Mouse (Mus musculus): ENCODE measurements around the gene Ldlrap1. TPM values are rescaled to one million over a fixed set of nuclear protein-coding genes. Genes with fewer than 3 reads are reported as not detected.
"Not testable (repeated sequence)": the region's sequence is repeated elsewhere in the genome, so short reads cannot be mapped to it uniquely, and the experiment has no call there.

Gene Ldlrap1
- polyA plus RNA-seq, 1 experiment from 2014 or later, result 5.7 TPM

GRCm38 (mm10) chr4:134798861-134799260 is 31.0 kb upstream of the Ldlrap1 start:
- DNase-seq (ENCODE audit: low spot score, missing footprints) (no peak), ATAC-seq (ENCODE audit: low FRiP score) (no peak)
- Histone ChIP-seq H3K4me1 (ENCODE audit: control insufficient read depth, insufficient read depth, low read length) (no peaks in the 10 kb centered on the region), H3K4me2 (no peak overlapping the region), H3K9me3 (ENCODE audit: control insufficient read depth, low read length) (no peaks in the 10 kb centered on the region), H3K4me3 (ENCODE audit: low read depth, low read length) (no peak overlapping the region), H3K9ac (ENCODE audit: low read length) (no peak overlapping the region), H3K36me3 (ENCODE audit: control insufficient read depth, insufficient read depth, low read length) (peaks cover 3% of the 10 kb centered on the region; the same call in 1 of the 2 replicates), H3K27me3 (ENCODE audit: control insufficient read depth, insufficient read depth, low read length) (no peaks in the 10 kb centered on the region), H3K27ac (ENCODE audit: low read depth, low read length) (no peak overlapping the region)
- WGBS, result 45% methylated on average over 3 of the region's 3 CpGs

GRCm38 (mm10) chr4:134797621-134798020 is 29.8 kb upstream of the Ldlrap1 start:
- WGBS, result 85% methylated on average over 6 of the region's 6 CpGs

GRCm38 (mm10) chr4:134796581-134797361 is 28.9 kb upstream of the Ldlrap1 start:
- no peak overlapping the region for H3K4me2 ChIP-seq
- no peaks in the 10 kb centered on the region for H3K27me3 ChIP-seq (ENCODE audit: control insufficient read depth, insufficient read depth, low read length)
- no peak for ATAC-seq (ENCODE audit: low FRiP score)
- no peaks in the 10 kb centered on the region for H3K9me3 ChIP-seq (ENCODE audit: control insufficient read depth, low read length)
- no peaks in the 10 kb centered on the region for H3K4me1 ChIP-seq (ENCODE audit: control insufficient read depth, insufficient read depth, low read length)
- no peak overlapping the region for H3K4me3 ChIP-seq (ENCODE audit: low read depth, low read length)
- no peak overlapping the region for H3K9ac ChIP-seq (ENCODE audit: low read length)
- WGBS, result 31% methylated on average over 7 of the region's 7 CpGs
- 0 out of 2 replicates have a peak, but pooled peaks cover 3% of the 10 kb centered on the region for H3K36me3 ChIP-seq (ENCODE audit: control insufficient read depth, insufficient read depth, low read length)
- H3K27ac ChIP-seq (ENCODE audit: low read depth, low read length), result no peak overlapping the region
- no peak for DNase-seq (ENCODE audit: low spot score, missing footprints)

More at GRCm38 (mm10) chr4:134797621-134798020, 29.8 kb upstream of the Ldlrap1 start:
- Histone ChIP-seq H3K9me3 (ENCODE audit: control insufficient read depth, low read length) (no peaks in the 10 kb centered on the region), H3K9ac (ENCODE audit: low read length) (no peak overlapping the region), H3K27ac (ENCODE audit: low read depth, low read length) (no peak overlapping the region), H3K4me3 (ENCODE audit: low read depth, low read length) (no peak overlapping the region), H3K27me3 (ENCODE audit: control insufficient read depth, insufficient read depth, low read length) (no peaks in the 10 kb centered on the region), H3K4me2 (no peak overlapping the region), H3K4me1 (ENCODE audit: control insufficient read depth, insufficient read depth, low read length) (no peaks in the 10 kb centered on the region), H3K36me3 (ENCODE audit: control insufficient read depth, insufficient read depth, low read length) (0 out of 2 replicates have a peak, but pooled peaks cover 3% of the 10 kb centered on the region)
- ATAC-seq (ENCODE audit: low FRiP score) (no peak), DNase-seq (ENCODE audit: low spot score, missing footprints) (no peak)

GRCm38 (mm10) chr4:134795819-134796485 is 28.1 kb upstream of the Ldlrap1 start:
- 79% methylated on average over 5 of the region's 5 CpGs for WGBS
- ATAC-seq (ENCODE audit: low FRiP score), result no peak

GRCm38 (mm10) chr4:134794959-134795358 is 27.1 kb upstream of the Ldlrap1 start:
- not testable (repeated sequence) for H3K4me2 ChIP-seq; ATAC-seq (ENCODE audit: low FRiP score); H3K36me3 ChIP-seq (ENCODE audit: control insufficient read depth, insufficient read depth, low read length); DNase-seq (ENCODE audit: low spot score, missing footprints); H3K27me3 ChIP-seq (ENCODE audit: control insufficient read depth, insufficient read depth, low read length); H3K9me3 ChIP-seq (ENCODE audit: control insufficient read depth, low read length); H3K27ac ChIP-seq (ENCODE audit: low read depth, low read length); H3K9ac ChIP-seq (ENCODE audit: low read length); H3K4me3 ChIP-seq (ENCODE audit: low read depth, low read length); H3K4me1 ChIP-seq (ENCODE audit: control insufficient read depth, insufficient read depth, low read length)

More at GRCm38 (mm10) chr4:134795819-134796485, 28.1 kb upstream of the Ldlrap1 start:
- Histone ChIP-seq H3K9me3 (ENCODE audit: control insufficient read depth, low read length) (no peaks in the 10 kb centered on the region), H3K4me2 (no peak overlapping the region), H3K9ac (ENCODE audit: low read length) (no peak overlapping the region), H3K4me3 (ENCODE audit: low read depth, low read length) (no peak overlapping the region), H3K27me3 (ENCODE audit: control insufficient read depth, insufficient read depth, low read length) (no peaks in the 10 kb centered on the region), H3K27ac (ENCODE audit: low read depth, low read length) (no peak overlapping the region), H3K36me3 (ENCODE audit: control insufficient read depth, insufficient read depth, low read length) (0 out of 2 replicates have a peak, but pooled peaks cover under 1% of the 10 kb centered on the region), H3K4me1 (ENCODE audit: control insufficient read depth, insufficient read depth, low read length) (no peaks in the 10 kb centered on the region)
- DNase-seq (ENCODE audit: low spot score, missing footprints), result no peak

GRCm38 (mm10) chr4:134793213-134793956 is 25.6 kb upstream of the Ldlrap1 start:
- WGBS, result 53% methylated on average over 10 of the region's 10 CpGs
- Histone ChIP-seq H3K4me1 (ENCODE audit: control insufficient read depth, insufficient read depth, low read length) (no peaks in the 10 kb centered on the region), H3K36me3 (ENCODE audit: control insufficient read depth, insufficient read depth, low read length) (no peaks in the 10 kb centered on the region), H3K9me3 (ENCODE audit: control insufficient read depth, low read length) (no peaks in the 10 kb centered on the region), H3K4me2 (no peak overlapping the region), H3K9ac (ENCODE audit: low read length) (no peak overlapping the region), H3K27ac (ENCODE audit: low read depth, low read length) (no peak overlapping the region), H3K27me3 (ENCODE audit: control insufficient read depth, insufficient read depth, low read length) (no peaks in the 10 kb centered on the region), H3K4me3 (ENCODE audit: low read depth, low read length) (no peak overlapping the region)
- ATAC-seq (ENCODE audit: low FRiP score), result no peak
- peak; percentile 93 for DNase-seq (ENCODE audit: low spot score, missing footprints)

- H3K4me3 ChIP-seq (ENCODE audit: low read depth, low read length), result no peak overlapping the region
- H3K9ac ChIP-seq (ENCODE audit: low read length), result no peak overlapping the region
- 59% methylated on average over 6 of the region's 6 CpGs for WGBS
- no peaks in the 10 kb centered on the region for H3K27me3 ChIP-seq (ENCODE audit: control insufficient read depth, insufficient read depth, low read length)
- H3K27ac ChIP-seq (ENCODE audit: low read depth, low read length), result no peak overlapping the region
- no peaks in the 10 kb centered on the region for H3K9me3 ChIP-seq (ENCODE audit: control insufficient read depth, low read length)
- no peaks in the 10 kb centered on the region for H3K4me1 ChIP-seq (ENCODE audit: control insufficient read depth, insufficient read depth, low read length)
- ATAC-seq (ENCODE audit: low FRiP score), result no peak
- no peaks in the 10 kb centered on the region for H3K36me3 ChIP-seq (ENCODE audit: control insufficient read depth, insufficient read depth, low read length)
- no peak for DNase-seq (ENCODE audit: low spot score, missing footprints)
- no peak overlapping the region for H3K4me2 ChIP-seq
These were observed 23.9 kb upstream of the Ldlrap1 start for GRCm38 (mm10) chr4:134791731-134792130.

- Histone ChIP-seq H3K4me3 (ENCODE audit: low read depth, low read length) (no peak overlapping the region), H3K27me3 (ENCODE audit: control insufficient read depth, insufficient read depth, low read length) (no peaks in the 10 kb centered on the region), H3K4me2 (no peak overlapping the region), H3K9me3 (ENCODE audit: control insufficient read depth, low read length) (no peaks in the 10 kb centered on the region), H3K9ac (ENCODE audit: low read length) (no peak overlapping the region), H3K36me3 (ENCODE audit: control insufficient read depth, insufficient read depth, low read length) (no peaks in the 10 kb centered on the region), H3K4me1 (ENCODE audit: control insufficient read depth, insufficient read depth, low read length) (no peaks in the 10 kb centered on the region), H3K27ac (ENCODE audit: low read depth, low read length) (no peak overlapping the region)
- WGBS, result 37% methylated on average over 10 of the region's 10 CpGs
- DNase-seq (ENCODE audit: low spot score, missing footprints) (no peak), ATAC-seq (ENCODE audit: low FRiP score) (no peak)
These were observed 19.1 kb upstream of the Ldlrap1 start for GRCm38 (mm10) chr4:134786946-134787345.

GRCm38 (mm10) chr4:134784701-134785100 is 16.9 kb upstream of the Ldlrap1 start:
- H3K9me3 ChIP-seq (ENCODE audit: control insufficient read depth, low read length), result no peaks in the 10 kb centered on the region
- no peaks in the 10 kb centered on the region for H3K27me3 ChIP-seq (ENCODE audit: control insufficient read depth, insufficient read depth, low read length)
- no peak overlapping the region for H3K9ac ChIP-seq (ENCODE audit: low read length)
- H3K27ac ChIP-seq (ENCODE audit: low read depth, low read length), result no peak overlapping the region
- H3K4me3 ChIP-seq (ENCODE audit: low read depth, low read length), result no peak overlapping the region
- H3K36me3 ChIP-seq (ENCODE audit: control insufficient read depth, insufficient read depth, low read length), result no peaks in the 10 kb centered on the region
- ATAC-seq (ENCODE audit: low FRiP score) (no peak), DNase-seq (ENCODE audit: low spot score, missing footprints) (peak; percentile 93)
- no peak overlapping the region for H3K4me2 ChIP-seq
- no peaks in the 10 kb centered on the region for H3K4me1 ChIP-seq (ENCODE audit: control insufficient read depth, insufficient read depth, low read length)
- WGBS, result 56% methylated on average over 5 of the region's 5 CpGs

Measured in midbrain, embryonic 11.5 days (tissue).